Mouse (Mus musculus): ENCODE data around the gene Rsl1d1.
"Not testable (repeated sequence)": the region's sequence is repeated elsewhere in the genome, so short reads cannot be mapped to it uniquely, and the experiment has no call there.

The Rsl1d1 gene

GRCm38 (mm10) chr16:11157721-11158120 lies 45.4 kb downstream of the Rsl1d1 start:
- not testable (repeated sequence) for DNase-seq

- DNase-seq = no peak
These were observed 48.6 kb downstream of the Rsl1d1 start for GRCm38 (mm10) chr16:11154500-11154899.

- not testable (repeated sequence) for DNase-seq
These were observed 59.2 kb downstream of the Rsl1d1 start for GRCm38 (mm10) chr16:11143706-11144483.

Measured in liver (tissue).